Mouse (Mus musculus): Measurements from ENCODE around the gene Olfr566. TPM values are rescaled to one million over a fixed set of nuclear protein-coding genes. Genes with fewer than 3 reads are reported as not detected.

Olfr566 gene
- polyA plus RNA-seq (2012; ENCODE audit: insufficient read depth, insufficient read length, missing spikeins): not detected in 2 replicates

DNA sequence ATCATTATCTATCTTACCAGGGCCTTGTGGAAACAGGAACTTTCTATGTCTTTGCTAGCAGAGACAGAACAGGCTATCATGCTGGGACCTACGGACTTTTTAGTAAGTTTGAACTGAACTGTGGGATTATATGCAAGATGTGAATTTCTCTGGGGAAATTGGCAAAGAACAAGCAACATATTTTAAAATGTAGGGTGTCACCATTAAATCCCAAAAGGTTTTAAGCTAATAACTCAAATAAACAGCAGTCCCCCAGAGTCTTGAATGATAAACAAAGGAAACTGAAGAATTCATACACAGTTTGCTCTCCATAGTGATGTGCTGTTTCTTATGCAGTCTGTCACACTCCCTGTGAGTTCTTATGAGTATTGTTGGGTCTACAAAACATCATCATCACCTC lies at the start of gene Olfr566:
Gene Olfr566 (minus strand): TSS at position 101 of the 400 bp plus-strand sequence.
- H3K4me3 ChIP-seq (ENCODE audit: insufficient read depth, low read length): no peak within 1 kb of the TSS
- no peaks in the 10 kb centered on the region for H3K4me1 ChIP-seq (ENCODE audit: control insufficient read depth, insufficient read depth, low read length)
- no peak for TF ChIP-seq POLR2A (IDR thresholded peaks at IDR 0.05; ENCODE audit: borderline replicate concordance, low read depth, low read length)
- no peak for TF ChIP-seq CTCF (IDR thresholded peaks at IDR 0.05; ENCODE audit: low read depth, low read length)
- H3K27ac ChIP-seq (ENCODE audit: insufficient read depth, low read depth, low read length): no peak within 1 kb of the TSS

DNA sequence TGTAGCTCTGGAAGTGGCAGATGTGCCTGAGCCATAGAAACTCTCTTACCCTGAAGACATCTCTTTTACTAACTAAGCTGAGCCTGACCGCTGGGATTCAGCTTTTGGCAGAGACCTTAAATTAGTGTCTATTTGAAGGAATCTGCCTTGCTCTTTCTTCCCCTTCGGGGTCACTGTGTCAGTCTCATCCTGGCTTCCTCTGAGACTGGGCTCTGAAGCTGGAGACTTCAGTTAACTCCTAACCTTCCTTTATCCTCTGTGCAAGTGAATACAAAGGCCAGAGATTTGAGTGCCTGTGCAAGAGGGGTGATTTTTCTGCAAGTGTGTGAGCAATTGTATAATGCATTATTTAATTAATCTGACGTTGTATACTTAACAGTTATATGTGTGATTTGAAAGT lies 32.2 kb upstream of the Olfr566 start, which contains the start of gene Olfr569:
Gene Olfr569 (minus strand): TSS at position 101 of the 400 bp plus-strand sequence.
- Histone ChIP-seq H3K4me1 (ENCODE audit: control insufficient read depth, insufficient read depth, low read length) (no peaks in the 10 kb centered on the region), H3K27ac (ENCODE audit: insufficient read depth, low read depth, low read length) (no peak within 1 kb of the TSS), H3K4me3 (ENCODE audit: insufficient read depth, low read length) (no peak within 1 kb of the TSS)
- TF ChIP-seq CTCF (IDR thresholded peaks at IDR 0.05; ENCODE audit: low read depth, low read length) (no peak), POLR2A (IDR thresholded peaks at IDR 0.05; ENCODE audit: borderline replicate concordance, low read depth, low read length) (no peak)

- TF ChIP-seq CTCF (IDR thresholded peaks at IDR 0.05; ENCODE audit: low read depth, low read length) (no peak), POLR2A (IDR thresholded peaks at IDR 0.05; ENCODE audit: borderline replicate concordance, low read depth, low read length) (no peak)
- no peak within 1 kb of the TSS for H3K4me3 ChIP-seq (ENCODE audit: insufficient read depth, low read length)
Observed at GRCm38 (mm10) chr7:102876822-102877221, 18.3 kb upstream of the Olfr566 start, which contains the start of gene Olfr568. Gene Olfr568, plus strand, starts transcription at chr7:102877122.

GRCm38 (mm10) chr7:102855807-102856206 lies 2.8 kb downstream of the Olfr566 start:
- TF ChIP-seq CTCF (IDR thresholded peaks at IDR 0.05; ENCODE audit: low read depth, low read length): no peak
- TF ChIP-seq POLR2A (IDR thresholded peaks at IDR 0.05; ENCODE audit: borderline replicate concordance, low read depth, low read length): no peak
- Histone ChIP-seq H3K4me1 (ENCODE audit: control insufficient read depth, insufficient read depth, low read length) (no peaks in the 10 kb centered on the region), H3K4me3 (ENCODE audit: insufficient read depth, low read length) (no peak overlapping the region), H3K27ac (ENCODE audit: insufficient read depth, low read depth, low read length) (no peak overlapping the region)

More at GRCm38 (mm10) chr7:102876822-102877221, 18.3 kb upstream of the Olfr566 start, which contains the start of gene Olfr568:
- H3K27ac ChIP-seq (ENCODE audit: insufficient read depth, low read depth, low read length): no peak within 1 kb of the TSS
- H3K4me1 ChIP-seq (ENCODE audit: control insufficient read depth, insufficient read depth, low read length): no peaks in the 10 kb centered on the region

Other genes with a start within 250 kb of the Olfr566 start
- gene Olfr553, start 240.5 kb downstream of the Olfr566 start, polyA plus RNA-seq (2012; ENCODE audit: insufficient read depth, insufficient read length, missing spikeins): not detected in 2 replicates
- not detected in 2 replicates for gene Olfr554, start 220.3 kb downstream of the Olfr566 start, polyA plus RNA-seq (2012; ENCODE audit: insufficient read depth, insufficient read length, missing spikeins)
- not detected in 2 replicates for gene Olfr555, start 199.9 kb downstream of the Olfr566 start, polyA plus RNA-seq (2012; ENCODE audit: insufficient read depth, insufficient read length, missing spikeins)
- gene Olfr556, start 193.9 kb downstream of the Olfr566 start, polyA plus RNA-seq (2012; ENCODE audit: insufficient read depth, insufficient read length, missing spikeins): not detected in 2 replicates
- 9.3 and 10.5 TPM in 2 replicates for gene Trim68, start 171.4 kb downstream of the Olfr566 start, polyA plus RNA-seq (2012; ENCODE audit: insufficient read depth, insufficient read length, missing spikeins)
- gene Olfr557, start 162.9 kb downstream of the Olfr566 start, polyA plus RNA-seq (2012; ENCODE audit: insufficient read depth, insufficient read length, missing spikeins): not detected in 2 replicates
- gene Olfr558, start 156.6 kb downstream of the Olfr566 start, polyA plus RNA-seq (2012; ENCODE audit: insufficient read depth, insufficient read length, missing spikeins): not detected in 2 replicates
- not detected in 2 replicates for gene Olfr33, start 139.7 kb downstream of the Olfr566 start, polyA plus RNA-seq (2012; ENCODE audit: insufficient read depth, insufficient read length, missing spikeins)
- gene Olfr559, start 131.3 kb downstream of the Olfr566 start, polyA plus RNA-seq (2012; ENCODE audit: insufficient read depth, insufficient read length, missing spikeins): not detected in 2 replicates
- gene Olfr560, start 99.4 kb downstream of the Olfr566 start, polyA plus RNA-seq (2012; ENCODE audit: insufficient read depth, insufficient read length, missing spikeins): not detected in 2 replicates
- gene Olfr78, start 99.3 kb downstream of the Olfr566 start, polyA plus RNA-seq (2012; ENCODE audit: insufficient read depth, insufficient read length, missing spikeins): not detected in 2 replicates
- not detected in 2 replicates for gene Olfr561, start 87.5 kb downstream of the Olfr566 start, polyA plus RNA-seq (2012; ENCODE audit: insufficient read depth, insufficient read length, missing spikeins)
- gene Olfr564, start 55.3 kb downstream of the Olfr566 start, polyA plus RNA-seq (2012; ENCODE audit: insufficient read depth, insufficient read length, missing spikeins): not detected in 2 replicates
- gene Olfr568, start 18.4 kb upstream of the Olfr566 start, polyA plus RNA-seq (2012; ENCODE audit: insufficient read depth, insufficient read length, missing spikeins): not detected in 2 replicates
- gene Olfr569, start 32.1 kb upstream of the Olfr566 start, polyA plus RNA-seq (2012; ENCODE audit: insufficient read depth, insufficient read length, missing spikeins): not detected in 2 replicates
- not detected in 2 replicates for gene Olfr570, start 35.8 kb upstream of the Olfr566 start, polyA plus RNA-seq (2012; ENCODE audit: insufficient read depth, insufficient read length, missing spikeins)
- gene Olfr571, start 58.8 kb upstream of the Olfr566 start, polyA plus RNA-seq (2012; ENCODE audit: insufficient read depth, insufficient read length, missing spikeins): 0.11 TPM in 1 of 2 replicates, not detected in the other
- gene Olfr572, start 65.6 kb upstream of the Olfr566 start, polyA plus RNA-seq (2012; ENCODE audit: insufficient read depth, insufficient read length, missing spikeins): not detected in 2 replicates
- gene Olfr573-ps1, start 83.8 kb upstream of the Olfr566 start, polyA plus RNA-seq (2012; ENCODE audit: insufficient read depth, insufficient read length, missing spikeins): not detected in 2 replicates
- gene Olfr574, start 89.7 kb upstream of the Olfr566 start, polyA plus RNA-seq (2012; ENCODE audit: insufficient read depth, insufficient read length, missing spikeins): not detected in 2 replicates
- not detected in 2 replicates for gene Olfr575, start 100.0 kb upstream of the Olfr566 start, polyA plus RNA-seq (2012; ENCODE audit: insufficient read depth, insufficient read length, missing spikeins)
- not detected in 2 replicates for gene Olfr576, start 103.9 kb upstream of the Olfr566 start, polyA plus RNA-seq (2012; ENCODE audit: insufficient read depth, insufficient read length, missing spikeins)
- not detected in 2 replicates for gene Olfr577, start 117.2 kb upstream of the Olfr566 start, polyA plus RNA-seq (2012; ENCODE audit: insufficient read depth, insufficient read length, missing spikeins)
- not detected in 2 replicates for gene Olfr578, start 130.6 kb upstream of the Olfr566 start, polyA plus RNA-seq (2012; ENCODE audit: insufficient read depth, insufficient read length, missing spikeins)
- not detected in 2 replicates for gene Olfr582, start 179.3 kb upstream of the Olfr566 start, polyA plus RNA-seq (2012; ENCODE audit: insufficient read depth, insufficient read length, missing spikeins)
- not detected in 2 replicates for gene Olfr583, start 192.5 kb upstream of the Olfr566 start, polyA plus RNA-seq (2012; ENCODE audit: insufficient read depth, insufficient read length, missing spikeins)
- not detected in 2 replicates for gene Olfr584, start 223.1 kb upstream of the Olfr566 start, polyA plus RNA-seq (2012; ENCODE audit: insufficient read depth, insufficient read length, missing spikeins)
- gene Olfr585, start 239.0 kb upstream of the Olfr566 start, polyA plus RNA-seq (2012; ENCODE audit: insufficient read depth, insufficient read length, missing spikeins): not detected in 2 replicates

Measured in bone marrow macrophage, adult 2 months (primary cell).